Mouse (Mus musculus): ENCODE data around the gene Epor.

Gene Epor

GRCm38 (mm10) chr9:21962416-21963059 lies 768 bp downstream of the Epor start:
- DNase-seq = peak; percentile 76 to 85

GRCm38 (mm10) chr9:21962010-21962409 lies 1.3 kb downstream of the Epor start:
- no peak for DNase-seq

GRCm38 (mm10) chr9:21961366-21961980 lies 1.8 kb downstream of the Epor start:
- DNase-seq = peak in 1 of 2 experiments; percentile 42

GRCm38 (mm10) chr9:21960558-21961208 lies 2.6 kb downstream of the Epor start:
- DNase-seq = peak; percentile 56 to 61

GRCm38 (mm10) chr9:21960135-21960534 lies 3.2 kb downstream of the Epor start:
- no peak for DNase-seq

- peak in 1 of 2 experiments; percentile 21 for DNase-seq
These were observed 4.1 kb downstream of the Epor start for GRCm38 (mm10) chr9:21959244-21959643.

- DNase-seq = no peak
These were observed 4.9 kb downstream of the Epor start for GRCm38 (mm10) chr9:21958372-21958771.

GRCm38 (mm10) chr9:21955570-21956281 lies 7.6 kb downstream of the Epor start, which contains the start of gene Swsap1:
Gene Swsap1 (plus strand): TSS chr9:21955755.
- DNase-seq = peak; percentile 98 to 99

DNA sequence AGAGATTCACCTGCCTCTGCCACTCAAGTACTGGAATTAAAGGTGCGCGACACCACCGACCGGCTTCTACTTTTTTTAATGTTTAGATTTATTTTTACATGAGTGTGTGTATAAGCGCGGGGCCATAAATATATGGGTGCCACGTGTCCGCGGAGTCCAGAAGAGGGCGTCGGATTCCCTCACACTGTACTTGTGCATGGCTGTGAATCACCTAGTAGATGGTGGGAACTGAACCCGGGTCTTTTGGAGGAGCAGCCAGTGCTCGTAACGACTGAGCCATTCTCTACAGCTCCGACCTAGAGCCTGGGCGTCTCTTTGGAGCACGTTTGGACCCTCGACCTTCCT lies 8.1 kb downstream of the Epor start:
- no peak for DNase-seq

DNA sequence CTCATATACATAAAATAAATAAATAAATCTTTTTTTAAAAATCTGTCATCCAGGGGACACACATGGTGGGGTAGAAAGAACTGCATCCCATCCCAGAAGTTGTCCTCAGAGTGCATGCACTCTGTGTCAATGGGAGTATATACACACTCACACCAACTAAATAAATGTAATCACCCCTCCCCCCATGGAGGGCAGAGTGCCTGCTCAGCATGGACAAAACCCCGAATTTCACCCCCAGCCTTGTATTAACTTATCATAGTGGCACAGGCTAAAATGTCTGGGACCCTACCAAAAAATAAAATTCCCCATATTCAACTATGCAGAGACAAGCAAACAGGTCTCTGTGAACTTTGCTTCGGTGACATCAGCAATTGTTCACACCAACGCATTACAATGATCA lies 8.7 kb downstream of the Epor start:
- DNase-seq = no peak

DNA sequence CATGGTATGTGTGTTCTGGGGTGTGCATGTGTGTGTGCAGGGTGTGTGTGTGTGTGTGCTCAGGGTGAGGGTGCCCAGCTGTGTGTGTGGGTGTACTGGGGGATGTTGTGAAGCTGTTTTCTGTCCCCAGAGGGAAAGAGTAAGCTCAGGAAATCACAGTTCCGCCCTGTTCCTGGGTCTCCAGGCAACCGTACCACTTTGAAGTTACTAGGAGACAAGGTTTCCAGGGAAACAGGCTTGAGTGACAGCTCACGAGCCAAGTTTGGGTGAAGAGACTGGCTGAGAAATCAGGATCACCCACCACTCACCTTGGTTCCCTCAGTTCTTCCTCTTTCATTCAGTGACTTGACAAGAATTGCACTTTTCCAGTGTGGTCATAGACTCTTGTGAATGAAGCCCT lies 9.7 kb downstream of the Epor start:
- no peak for DNase-seq

GRCm38 (mm10) chr9:21951977-21952376 lies 11.3 kb downstream of the Epor start:
- peak in 1 of 2 experiments; percentile 20 for DNase-seq

- peak; percentile 52 to 80 for DNase-seq
These were observed 13.0 kb downstream of the Epor start for GRCm38 (mm10) chr9:21950322-21950721.

- DNase-seq = no peak
These were observed 14.5 kb downstream of the Epor start for GRCm38 (mm10) chr9:21948790-21949189.

- no peak for DNase-seq
These were observed 15.2 kb downstream of the Epor start for GRCm38 (mm10) chr9:21948146-21948545.

- DNase-seq = no peak
These were observed 15.7 kb downstream of the Epor start for GRCm38 (mm10) chr9:21947540-21948130.

GRCm38 (mm10) chr9:21944267-21944666 lies 19.0 kb downstream of the Epor start:
- DNase-seq = peak; percentile 18 to 39

DNA sequence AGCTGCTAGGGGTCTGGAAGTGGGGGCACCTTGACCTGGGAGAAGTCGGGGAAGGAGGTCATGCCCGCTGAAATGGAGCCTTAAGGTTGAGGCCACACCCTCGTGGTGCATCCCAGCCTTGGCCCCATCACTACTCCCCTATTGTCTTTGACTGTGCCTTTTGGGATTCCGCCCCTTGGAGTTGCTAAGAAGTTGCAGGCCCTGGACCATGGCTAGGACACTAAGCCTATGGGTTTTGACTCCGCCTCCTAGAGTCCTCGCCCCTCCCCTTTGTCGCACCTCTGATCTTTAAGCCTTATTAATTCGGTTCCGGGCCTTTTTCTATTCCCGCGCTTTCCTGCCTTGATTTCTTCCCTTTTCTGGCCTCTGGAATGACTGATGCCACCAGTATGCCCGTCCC lies 19.7 kb downstream of the Epor start:
- no peak for DNase-seq

GRCm38 (mm10) chr9:21943046-21943445 lies 20.3 kb downstream of the Epor start:
- no peak for DNase-seq

DNA sequence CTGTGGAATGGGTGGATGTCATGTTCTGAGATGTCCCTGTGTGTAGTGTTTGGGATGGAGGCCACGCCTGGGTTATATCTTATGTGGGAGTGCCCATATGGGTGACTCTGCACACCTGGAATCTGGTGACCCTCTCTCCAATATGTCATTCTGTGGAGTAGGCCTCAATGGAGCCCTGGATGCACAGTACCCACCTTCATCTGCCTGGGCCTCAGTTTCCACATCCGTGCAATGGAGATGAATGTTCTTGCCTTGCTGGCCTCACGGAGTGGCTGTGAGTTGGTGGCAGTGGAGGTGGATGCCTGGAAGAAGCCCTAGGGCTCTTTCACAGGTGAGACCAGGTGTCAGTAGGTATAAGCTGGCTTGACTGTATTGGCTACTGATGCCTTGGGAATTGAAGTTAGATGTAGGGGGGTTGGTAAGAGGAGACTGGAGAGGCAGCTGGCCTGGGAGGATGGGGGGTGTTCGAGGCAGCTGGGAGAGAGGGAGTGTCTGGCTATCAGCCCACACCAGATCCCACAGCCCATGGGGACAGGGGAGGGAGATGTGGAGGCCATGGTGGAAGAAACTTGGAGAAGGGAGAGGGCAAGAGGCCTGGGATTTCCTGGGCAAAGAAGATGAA lies 25.0 kb downstream of the Epor start:
- DNase-seq = peak in 1 of 2 experiments; percentile 16

DNA sequence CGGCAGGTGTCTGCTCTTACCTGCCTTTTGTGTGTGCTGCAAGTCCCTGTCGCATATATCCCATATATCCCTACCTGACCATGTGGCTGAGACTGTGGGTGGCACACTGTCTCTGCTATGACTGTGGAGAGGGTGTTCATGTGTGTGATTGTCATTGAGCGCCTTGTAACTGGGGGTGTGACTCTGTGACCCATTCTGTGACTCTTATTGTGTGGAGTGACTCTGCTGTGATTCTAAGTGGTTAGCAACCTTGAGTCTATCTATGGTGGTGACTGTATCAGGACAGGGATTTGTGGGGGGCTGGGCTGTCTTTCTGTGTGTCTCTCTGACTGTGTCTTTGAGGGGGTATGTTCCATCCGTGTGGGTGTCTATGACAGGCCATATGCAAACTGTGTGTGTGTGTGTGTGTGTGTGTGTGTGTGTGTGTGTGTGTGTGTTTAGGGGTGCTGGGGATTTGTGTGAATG lies 25.6 kb downstream of the Epor start:
- peak in 1 of 2 experiments; percentile 9 for DNase-seq

Measured in lung, postnatal 4 days (tissue).